Mouse (Mus musculus) olfactory bulb, adult 2 months (tissue): ENCODE results near the gene Abcc4.

Experiments used
- CTCF ChIP-seq: fragments of 200-500 bp; IDR thresholded peaks from 2 replicates; pipeline ENCODE4 v1.5.1; 2012; ENCODE audit warnings: low read depth, mild to moderate bottlenecking, low read length, moderate library complexity; ENCODE audit not compliant: insufficient read depth
- POLR2A ChIP-seq: fragments of 200-500 bp; IDR thresholded peaks from 2 replicates; pipeline ENCODE4 v1.6.1; 2012; ENCODE audit warnings: mild to moderate bottlenecking, low read depth, low read length, moderate library complexity; ENCODE audit not compliant: insufficient read depth

GRCm38 (mm10) chr14:118741780-118742179, 35.8 kb upstream of the Abcc4 start:
- TF ChIP-seq CTCF (no peak), POLR2A (no peak)
